Mouse (Mus musculus): ENCODE results near the gene Pigo.

- TF ChIP-seq EP300 (IDR thresholded peaks at IDR 0.05; ENCODE audit: low read depth), result no peak
- no peak for TF ChIP-seq CTCF (IDR thresholded peaks at IDR 0.05; ENCODE audit: low read depth)
Observed at GRCm38 (mm10) chr4:43059697-43060096, 34.1 kb upstream of the Pigo start.

All from liver, embryonic 14.5 days (tissue).